Mouse (Mus musculus): ENCODE results near the gene Tusc2. TPM values are rescaled to one million over a fixed set of nuclear protein-coding genes. Genes with fewer than 3 reads are reported as not detected.

Tusc2 gene
- total and polyA plus RNA-seq, 2 experiments = 22.6 to 52.8 TPM

GRCm38 (mm10) chr9:107596619-107597569 is 33.8 kb downstream of the Tusc2 start:
- no peak for TF ChIP-seq POLR2A (IDR thresholded peaks at IDR 0.05; ENCODE audit: extremely low read depth, insufficient read depth, low read length)
- TF ChIP-seq CTCF (IDR thresholded peaks at IDR 0.05; ENCODE audit: low read depth, low read length) = no peak
- DNase-seq (ENCODE audit: extremely low read depth, low read depth, low spot score) = no peak
- Histone ChIP-seq H3K27me3 (ENCODE audit: control insufficient read depth, insufficient read depth, low read length) (no peaks in the 10 kb centered on the region), H3K4me3 (ENCODE audit: insufficient read depth, low read depth, low read length) (no peak overlapping the region), H3K4me1 (ENCODE audit: control insufficient read depth, insufficient read depth, low read length) (peaks cover 20% of the 10 kb centered on the region), H3K36me3 (ENCODE audit: control insufficient read depth, insufficient read depth, low read length) (peaks cover 2% of the 10 kb centered on the region; the same call in 1 of the 2 replicates), H3K27ac (replicated peaks; ENCODE audit: insufficient read depth, low read depth, low read length) (no peak overlapping the region), H3K79me2 (ENCODE audit: control insufficient read depth, insufficient read depth, low read length) (no peaks in the 10 kb centered on the region), H3K9ac (ENCODE audit: low read depth, low read length) (no peak overlapping the region)
- 89% methylated on average over 11 of the region's 11 CpGs for WGBS

- Histone ChIP-seq H3K27me3 (ENCODE audit: control insufficient read depth, insufficient read depth, low read length) (no peaks in the 10 kb centered on the region), H3K79me2 (ENCODE audit: control insufficient read depth, insufficient read depth, low read length) (no peaks in the 10 kb centered on the region), H3K27ac (replicated peaks; ENCODE audit: insufficient read depth, low read depth, low read length) (peak overlapping the region; percentile 47), H3K36me3 (ENCODE audit: control insufficient read depth, insufficient read depth, low read length) (no peaks in the 10 kb centered on the region; the same call in 1 of the 2 replicates), H3K9ac (ENCODE audit: low read depth, low read length) (peak overlapping the region; percentile 18), H3K4me1 (ENCODE audit: control insufficient read depth, insufficient read depth, low read length) (peaks cover 16% of the 10 kb centered on the region), H3K4me3 (ENCODE audit: insufficient read depth, low read depth, low read length) (peak overlapping the region; percentile 8; the same call in 1 of the 2 replicates)
- DNase-seq (ENCODE audit: extremely low read depth, low read depth, low spot score) = peak; percentile 79
- TF ChIP-seq CTCF (IDR thresholded peaks at IDR 0.05; ENCODE audit: low read depth, low read length) (no peak), POLR2A (IDR thresholded peaks at IDR 0.05; ENCODE audit: extremely low read depth, insufficient read depth, low read length) (no peak)
- 38% methylated on average over 5 of the region's 5 CpGs for WGBS
Measured at GRCm38 (mm10) chr9:107598385-107598784, 35.3 kb downstream of the Tusc2 start.

- no peak overlapping the region for H3K27ac ChIP-seq (replicated peaks; ENCODE audit: insufficient read depth, low read depth, low read length)
- no peaks in the 10 kb centered on the region for H3K79me2 ChIP-seq (ENCODE audit: control insufficient read depth, insufficient read depth, low read length)
- no peak overlapping the region for H3K4me3 ChIP-seq (ENCODE audit: insufficient read depth, low read depth, low read length)
- no peaks in the 10 kb centered on the region for H3K36me3 ChIP-seq (ENCODE audit: control insufficient read depth, insufficient read depth, low read length)
- no peak for TF ChIP-seq POLR2A (IDR thresholded peaks at IDR 0.05; ENCODE audit: extremely low read depth, insufficient read depth, low read length)
- no peaks in the 10 kb centered on the region for H3K27me3 ChIP-seq (ENCODE audit: control insufficient read depth, insufficient read depth, low read length)
- 88% methylated on average over 9 of the region's 9 CpGs for WGBS
- no peak overlapping the region for H3K9ac ChIP-seq (ENCODE audit: low read depth, low read length)
- H3K4me1 ChIP-seq (ENCODE audit: control insufficient read depth, insufficient read depth, low read length) = peaks cover 10% of the 10 kb centered on the region; the same call in 1 of the 2 replicates
- DNase-seq (ENCODE audit: extremely low read depth, low read depth, low spot score) = no peak
Measured at GRCm38 (mm10) chr9:107599433-107599832, 36.4 kb downstream of the Tusc2 start.

- TF ChIP-seq CTCF (IDR thresholded peaks at IDR 0.05; ENCODE audit: low read depth, low read length) (no peak), POLR2A (IDR thresholded peaks at IDR 0.05; ENCODE audit: extremely low read depth, insufficient read depth, low read length) (no peak)
- no peaks in the 10 kb centered on the region for H3K27me3 ChIP-seq (ENCODE audit: control insufficient read depth, insufficient read depth, low read length)
- 90% methylated on average over 14 of the region's 14 CpGs for WGBS
- no peak overlapping the region for H3K9ac ChIP-seq (ENCODE audit: low read depth, low read length)
- H3K27ac ChIP-seq (replicated peaks; ENCODE audit: insufficient read depth, low read depth, low read length) = no peak overlapping the region
- H3K4me1 ChIP-seq (ENCODE audit: control insufficient read depth, insufficient read depth, low read length) = peaks cover 10% of the 10 kb centered on the region; the same call in 1 of the 2 replicates
- DNase-seq (ENCODE audit: extremely low read depth, low read depth, low spot score) = no peak
- H3K36me3 ChIP-seq (ENCODE audit: control insufficient read depth, insufficient read depth, low read length) = no peaks in the 10 kb centered on the region
- no peak overlapping the region for H3K4me3 ChIP-seq (ENCODE audit: insufficient read depth, low read depth, low read length)
- no peaks in the 10 kb centered on the region for H3K79me2 ChIP-seq (ENCODE audit: control insufficient read depth, insufficient read depth, low read length)
Measured at GRCm38 (mm10) chr9:107599842-107600241, 36.8 kb downstream of the Tusc2 start.

- 64% methylated on average over 12 of the region's 12 CpGs for WGBS
- Histone ChIP-seq H3K36me3 (ENCODE audit: control insufficient read depth, insufficient read depth, low read length) (no peaks in the 10 kb centered on the region), H3K9ac (ENCODE audit: low read depth, low read length) (no peak overlapping the region), H3K4me3 (ENCODE audit: insufficient read depth, low read depth, low read length) (no peak overlapping the region), H3K4me1 (ENCODE audit: control insufficient read depth, insufficient read depth, low read length) (peaks cover 10% of the 10 kb centered on the region; the same call in 1 of the 2 replicates), H3K27ac (replicated peaks; ENCODE audit: insufficient read depth, low read depth, low read length) (no peak overlapping the region), H3K79me2 (ENCODE audit: control insufficient read depth, insufficient read depth, low read length) (no peaks in the 10 kb centered on the region), H3K27me3 (ENCODE audit: control insufficient read depth, insufficient read depth, low read length) (no peaks in the 10 kb centered on the region)
- DNase-seq (ENCODE audit: extremely low read depth, low read depth, low spot score) = peak; percentile 66
- TF ChIP-seq CTCF (IDR thresholded peaks at IDR 0.05; ENCODE audit: low read depth, low read length) (peak; percentile 64), POLR2A (IDR thresholded peaks at IDR 0.05; ENCODE audit: extremely low read depth, insufficient read depth, low read length) (no peak)
Measured at GRCm38 (mm10) chr9:107600745-107601144, 37.7 kb downstream of the Tusc2 start.

- 89% methylated on average over 11 of the region's 11 CpGs for WGBS
- H3K27me3 ChIP-seq (ENCODE audit: control insufficient read depth, insufficient read depth, low read length) = no peaks in the 10 kb centered on the region
Measured at GRCm38 (mm10) chr9:107601275-107601674, 38.2 kb downstream of the Tusc2 start.

More at GRCm38 (mm10) chr9:107601275-107601674, 38.2 kb downstream of the Tusc2 start:
- TF ChIP-seq POLR2A (IDR thresholded peaks at IDR 0.05; ENCODE audit: extremely low read depth, insufficient read depth, low read length) (no peak), CTCF (IDR thresholded peaks at IDR 0.05; ENCODE audit: low read depth, low read length) (no peak)
- Histone ChIP-seq H3K27ac (replicated peaks; ENCODE audit: insufficient read depth, low read depth, low read length) (no peak overlapping the region), H3K36me3 (ENCODE audit: control insufficient read depth, insufficient read depth, low read length) (no peaks in the 10 kb centered on the region), H3K79me2 (ENCODE audit: control insufficient read depth, insufficient read depth, low read length) (no peaks in the 10 kb centered on the region), H3K9ac (ENCODE audit: low read depth, low read length) (no peak overlapping the region), H3K4me3 (ENCODE audit: insufficient read depth, low read depth, low read length) (no peak overlapping the region), H3K4me1 (ENCODE audit: control insufficient read depth, insufficient read depth, low read length) (peaks cover 10% of the 10 kb centered on the region; the same call in 1 of the 2 replicates)
- no peak for DNase-seq (ENCODE audit: extremely low read depth, low read depth, low spot score)
